Mouse (Mus musculus) kidney, adult 2 months (tissue): ENCODE results near the gene Usp35.

Experiments used
- CTCF ChIP-seq: fragments of 200-500 bp; conservative IDR thresholded peaks from 2 replicates; pipeline ENCODE4 v1.5.1; 2011; ENCODE audit warnings: low read depth, mild to moderate bottlenecking, control low read depth, low read length, moderate library complexity, mixed read lengths; ENCODE audit not compliant: insufficient read depth, insufficient read length
- POLR2A ChIP-seq: fragments of 200-500 bp; IDR thresholded peaks from one replicate; pipeline ENCODE4 v1.6.1; 2011; ENCODE audit warnings: low read depth, low read length, control low read depth

GRCm38 (mm10) chr7:97298943-97299342, 32.9 kb downstream of the Usp35 start:
- TF ChIP-seq POLR2A: no peak
- TF ChIP-seq CTCF: no peak
